Mouse (Mus musculus) effector memory CD4-positive, alpha-beta T cell, adult 7 months (primary cell): ENCODE measurements around the gene Tmem136. TPM values are rescaled to one million over a fixed set of nuclear protein-coding genes. Genes with fewer than 3 reads are reported as not detected.

Experiments used
- polyA plus RNA-seq: library from polyadenylated mRNA; unstranded; fragments of 100-300 nt; shearing (Covaris generic); gene quantifications from one replicate; pipeline ENCODE4 v1.2.1, GENCODE M21; 2017

Gene Tmem136
- 0.27 TPM for polyA plus RNA-seq

GRCm38 (mm10) chr9:43116134-43116996 lies at the start of gene Tmem136:
Tmem136 (minus strand) TSS chr9:43116570.

GRCm38 (mm10) chr9:43107187-43107517 lies 9.2 kb downstream of the Tmem136 start, which contains the start of gene Arhgef12:
Arhgef12 (minus strand) TSS chr9:43107239.

Other genes with a start within 250 kb of the Tmem136 start
- gene Grik4, start 172.1 kb downstream of the Tmem136 start, polyA plus RNA-seq = 0.15 TPM
- gene Arhgef12, start 9.3 kb downstream of the Tmem136 start, polyA plus RNA-seq = 9.7 TPM
- not detected for gene Pou2f3, start 93.8 kb upstream of the Tmem136 start, polyA plus RNA-seq
- not detected for gene Oaf, start 123.3 kb upstream of the Tmem136 start, polyA plus RNA-seq
- gene Trim29, start 194.3 kb upstream of the Tmem136 start, polyA plus RNA-seq = not detected